Mouse (Mus musculus) thymus, adult 2 months (tissue): ENCODE measurements around the gene Gstp1.

Experiments used
- CTCF ChIP-seq: fragments of 200-500 bp; IDR thresholded peaks from 2 replicates; pipeline ENCODE4 v1.5.1; 2012; ENCODE audit warnings: mild to moderate bottlenecking, control low read depth, low read length, moderate library complexity, borderline replicate concordance; ENCODE audit not compliant: control insufficient read depth, poor library complexity, insufficient read depth; ENCODE audit errors: extremely low read depth
- POLR2A ChIP-seq: fragments of 200-500 bp; IDR thresholded peaks from 2 replicates; pipeline ENCODE4 v1.6.1; 2012; ENCODE audit warnings: mild to moderate bottlenecking, low read length, control low read depth, moderate library complexity; ENCODE audit not compliant: control insufficient read depth, poor library complexity, insufficient read depth; ENCODE audit errors: extremely low read depth

DNA sequence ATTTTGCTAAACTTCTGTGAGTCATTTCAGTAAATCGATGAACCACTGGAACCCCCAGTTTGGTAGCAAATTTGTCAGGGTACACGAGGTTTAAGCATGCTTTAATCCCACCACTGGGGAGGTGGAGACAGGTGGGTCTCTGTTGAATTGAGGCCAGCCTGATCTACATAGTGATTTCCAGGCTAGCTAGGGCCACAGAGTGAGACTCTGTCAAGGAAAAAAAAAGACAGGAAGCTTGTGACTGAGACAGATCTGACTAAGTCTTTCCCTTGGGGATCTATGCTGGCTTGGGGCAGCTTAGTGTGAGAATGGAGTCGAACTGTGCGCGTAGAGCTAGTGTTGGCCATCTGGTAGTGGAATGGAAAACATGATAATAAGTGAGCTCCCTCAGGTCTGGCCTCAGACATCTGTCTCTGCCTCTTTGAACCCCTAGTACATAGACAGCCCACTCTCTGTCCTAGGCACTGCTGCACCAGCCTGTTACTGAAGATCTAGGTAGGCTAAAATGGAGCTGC, 14.8 kb upstream of the Gstp1 start:
- TF ChIP-seq CTCF (no peak), POLR2A (no peak)
